Mouse (Mus musculus) spleen, adult 2 months (tissue): Measurements from ENCODE around the gene Mylk4. TPM values are rescaled to one million over a fixed set of nuclear protein-coding genes. Genes with fewer than 3 reads are reported as not detected.

ENCODE experiments used
- DNase-seq, 2 experiments: peaks; one replicate each; pipeline versions ENCODE4 v3.0.0 to v3.0.0-alpha.2; 2012 to 2021; ENCODE audit warnings: low spot score in 2 of 2, low read depth in 1 of 2
- H3K27ac ChIP-seq: fragments of 200-500 bp; 2 replicates; pipeline ENCODE4 v1.5.1; 2012; ENCODE audit warnings: low read length, inconsistent platforms; ENCODE audit not compliant: insufficient read depth
- H3K27me3 ChIP-seq: fragments of 200-500 bp; 2 replicates; pipeline ENCODE4 v1.6.1; 2012; ENCODE audit warnings: mild to moderate bottlenecking, moderate library complexity, low read length, inconsistent platforms; ENCODE audit not compliant: control insufficient read depth, insufficient read depth
- H3K36me3 ChIP-seq: fragments of 200-500 bp; 2 replicates; pipeline ENCODE4 v1.6.1; 2012; ENCODE audit warnings: mild to moderate bottlenecking, low read length, inconsistent platforms; ENCODE audit not compliant: control insufficient read depth, insufficient read depth
- H3K4me1 ChIP-seq: fragments of 200-500 bp; 2 replicates; pipeline ENCODE4 v1.6.1; 2011; ENCODE audit warnings: inconsistent platforms; ENCODE audit not compliant: control insufficient read depth, insufficient read depth, insufficient read length
- H3K4me3 ChIP-seq: fragments of 200-500 bp; 2 replicates; pipeline ENCODE4 v1.5.1; 2011; ENCODE audit warnings: mild to moderate bottlenecking, inconsistent platforms; ENCODE audit not compliant: insufficient read depth, insufficient read length; ENCODE audit errors: extremely low read depth
- CTCF ChIP-seq: fragments of 200-500 bp; IDR thresholded peaks from 2 replicates; pipeline ENCODE4 v1.5.1; 2011; ENCODE audit warnings: mild to moderate bottlenecking, inconsistent platforms; ENCODE audit not compliant: insufficient read depth, insufficient read length, insufficient replicate concordance; ENCODE audit errors: extremely low read depth
- POLR2A ChIP-seq: fragments of 200-500 bp; IDR thresholded peaks from 2 replicates; pipeline ENCODE4 v1.6.1; 2011; ENCODE audit warnings: low read depth, low read length, inconsistent platforms
- WGBS: fragments of 180-500 bp; shearing (Covaris S2); methylation state at CpG from one replicate; pipeline ENCODE4 v1.1.7; 2018; 5-methylcytosine and 5-hydroxymethylcytosine counted together
- polyA plus RNA-seq: library from polyadenylated mRNA; depleted of rRNA; stranded (reverse); fragments of >200 nt; gene quantifications from 2 replicates; pipeline ENCODE4 v1.2.3, GENCODE M21; 2012

Mylk4 gene
- polyA plus RNA-seq, 1 experiment = not detected

- Histone ChIP-seq H3K4me3 (no peak overlapping the region), H3K4me1 (peaks cover 2% of the 10 kb centered on the region; the same call in 1 of the 2 replicates), H3K27ac (no peak overlapping the region), H3K27me3 (no peaks in the 10 kb centered on the region), H3K36me3 (peaks cover 8% of the 10 kb centered on the region)
- DNase-seq = no peak
- TF ChIP-seq CTCF = no peak
- TF ChIP-seq POLR2A = no peak
- WGBS = 49% methylated on average over 8 of the region's 8 CpGs
Observed at GRCm38 (mm10) chr13:32825546-32825945, 41.8 kb upstream of the Mylk4 start.

GRCm38 (mm10) chr13:32824377-32825330 is 40.9 kb upstream of the Mylk4 start:
- 75% methylated on average over 6 of the region's 6 CpGs for WGBS
- Histone ChIP-seq H3K36me3 (peaks cover 14% of the 10 kb centered on the region), H3K4me1 (peaks cover 2% of the 10 kb centered on the region; the same call in 1 of the 2 replicates), H3K27me3 (no peaks in the 10 kb centered on the region), H3K27ac (no peak overlapping the region), H3K4me3 (no peak overlapping the region)
- TF ChIP-seq POLR2A (no peak), CTCF (no peak)
- DNase-seq = no peak

- Histone ChIP-seq H3K4me3 (no peak overlapping the region), H3K36me3 (peaks cover 23% of the 10 kb centered on the region), H3K27ac (no peak overlapping the region), H3K27me3 (no peaks in the 10 kb centered on the region), H3K4me1 (peaks cover 2% of the 10 kb centered on the region; the same call in 1 of the 2 replicates)
- TF ChIP-seq CTCF = no peak
- no peak for TF ChIP-seq POLR2A
- no peak for DNase-seq
- WGBS = 90% methylated on average over 6 of the region's 6 CpGs
Observed at GRCm38 (mm10) chr13:32823126-32823525, 39.4 kb upstream of the Mylk4 start.

GRCm38 (mm10) chr13:32821671-32822070 is 37.9 kb upstream of the Mylk4 start:
- H3K27ac ChIP-seq = no peak overlapping the region

GRCm38 (mm10) chr13:32819926-32820325 is 36.2 kb upstream of the Mylk4 start:
- TF ChIP-seq POLR2A (no peak), CTCF (no peak)
- H3K36me3 ChIP-seq = peaks cover 41% of the 10 kb centered on the region

More at GRCm38 (mm10) chr13:32821671-32822070, 37.9 kb upstream of the Mylk4 start:
- WGBS = 96% methylated on average over 4 of the region's 4 CpGs
- H3K4me3 ChIP-seq = no peak overlapping the region
- peaks cover 2% of the 10 kb centered on the region; the same call in 1 of the 2 replicates for H3K4me1 ChIP-seq
- TF ChIP-seq CTCF (no peak), POLR2A (no peak)
- DNase-seq = no peak
- peaks cover 34% of the 10 kb centered on the region for H3K36me3 ChIP-seq
- no peaks in the 10 kb centered on the region for H3K27me3 ChIP-seq

GRCm38 (mm10) chr13:32819241-32819640 is 35.5 kb upstream of the Mylk4 start:
- TF ChIP-seq POLR2A (no peak), CTCF (no peak)
- Histone ChIP-seq H3K4me3 (no peak overlapping the region), H3K27ac (no peak overlapping the region), H3K27me3 (no peaks in the 10 kb centered on the region), H3K4me1 (no peaks in the 10 kb centered on the region), H3K36me3 (peaks cover 42% of the 10 kb centered on the region)
- no peak for DNase-seq
- 94% methylated on average over 3 of the region's 3 CpGs for WGBS

More at GRCm38 (mm10) chr13:32819926-32820325, 36.2 kb upstream of the Mylk4 start:
- 91% methylated on average over 5 of the region's 5 CpGs for WGBS
- Histone ChIP-seq H3K27me3 (no peaks in the 10 kb centered on the region), H3K4me1 (no peaks in the 10 kb centered on the region), H3K27ac (no peak overlapping the region), H3K4me3 (no peak overlapping the region)
- DNase-seq = no peak
